ENCODE assay signal across 23 mouse cellular contexts in the genomic region with DNA sequence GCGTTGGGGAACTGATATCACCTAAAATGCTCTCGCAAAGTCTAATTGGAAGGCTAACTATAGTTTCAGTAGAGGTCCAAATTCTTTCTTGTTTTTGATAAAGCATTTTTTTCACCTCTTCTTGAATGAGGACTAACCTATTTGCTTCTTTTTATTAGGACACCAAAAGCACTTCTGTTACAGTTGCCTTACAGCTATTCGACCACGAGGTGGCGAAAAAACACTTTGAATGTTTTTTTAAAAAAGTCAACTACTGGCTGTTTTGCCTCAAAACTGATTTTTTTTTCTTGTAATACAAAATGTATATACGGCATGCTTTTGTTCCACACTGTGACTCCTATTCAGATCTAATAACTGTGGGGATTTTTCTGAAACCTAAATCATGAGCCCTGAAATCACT. TPM values are rescaled to one million over a fixed set of nuclear protein-coding genes. Genes with fewer than 3 reads are reported as not detected.
A peak's percentile ranks its signal among the peaks of the same experiment; 100 is the strongest.
DNase-seq lines count a peak whose midpoint lies in the region; ATAC-seq and TF ChIP-seq lines count a peak whose summit lies in the region.
"Not testable (repeated sequence)": the region's sequence is repeated elsewhere in the genome, so short reads cannot be mapped to it uniquely, and the experiment has no call there.
"Had no signal": no experiment of that assay in that cellular context is flagged by ENCODE, and none has a peak within 500 bp of the region (broad histone marks: within the 10 kb centered on the region; RNA-seq: fewer than 3 reads in every experiment).

No protein-coding gene starts in this region.

- H3K4me2 ChIP-seq in intestine, postnatal 0 days (replicated peaks; ENCODE audit: low read depth); liver, postnatal 0 days (ENCODE audit: low read depth, low read length); stomach, postnatal 0 days (replicated peaks; ENCODE audit: low read depth): not testable (repeated sequence)

- H3K4me3 ChIP-seq in E14TG2a.4 (replicated peaks; ENCODE audit: low read length); gastrocnemius, adult 2 months; intestine, postnatal 0 days (ENCODE audit: low read depth, low read length); left cerebral cortex, adult 2 months; liver, postnatal 0 days (ENCODE audit: low read depth, low read length); stomach, postnatal 0 days (ENCODE audit: low read depth, low read length): not testable (repeated sequence)

- DNase-seq in brain, embryonic 14.5 days (ENCODE audit: low read depth): peak; percentile 20
- not testable (repeated sequence) for DNase-seq in gastrocnemius, adult 2 months; left cerebral cortex, adult 2 months (ENCODE audit: extremely low spot score in 1 of 2, low spot score in 2 of 2); liver, postnatal 0 days; stomach, postnatal 0 days (ENCODE audit: low spot score)

- H3K36me3 ChIP-seq in E14TG2a.4 (ENCODE audit: insufficient read depth, low read length); intestine, postnatal 0 days (ENCODE audit: control insufficient read depth, insufficient read depth); liver, postnatal 0 days (replicated peaks; ENCODE audit: insufficient read depth, low read length); stomach, postnatal 0 days (ENCODE audit: control insufficient read depth, insufficient read depth, low read length): not testable (repeated sequence)

- 0 out of 2 replicates have a peak, but pooled peaks have one; percentile 4 for TF ChIP-seq CTCF in E14TG2a.4 (conservative IDR thresholded peaks at IDR 0.05; ENCODE audit: low read length)
- not testable (repeated sequence) for TF ChIP-seq CTCF in brain, embryonic 14.5 days (IDR thresholded peaks at IDR 0.05; ENCODE audit: borderline replicate concordance, extremely low read depth, insufficient read depth, insufficient read length)
- peak; percentile 29; the same call in 1 of the 2 replicates for TF ChIP-seq CTCF in gastrocnemius, adult 2 months (IDR thresholded peaks at IDR 0.05)
- TF ChIP-seq CTCF in intestine, postnatal 0 days (IDR thresholded peaks at IDR 0.05; ENCODE audit: low read depth): peak; percentile 47
- TF ChIP-seq CTCF in left cerebral cortex, adult 2 months (IDR thresholded peaks at IDR 0.05): peak; percentile 31
- peak; percentile 22; the same call in 1 of the 2 replicates for TF ChIP-seq CTCF in liver, postnatal 0 days (IDR thresholded peaks at IDR 0.05; ENCODE audit: low read depth)
- peak; percentile 54 for TF ChIP-seq CTCF in stomach, postnatal 0 days (IDR thresholded peaks at IDR 0.05; ENCODE audit: low read depth)

- intact Hi-C loops in gastrocnemius, adult 2 months (cut with DNase I); left cerebral cortex, adult 2 months (cut with DNase I): not testable (repeated sequence)

- not testable (repeated sequence) for ATAC-seq in intestine, postnatal 0 days; liver, postnatal 0 days; stomach, postnatal 0 days (ENCODE audit: low FRiP score, low TSS enrichment)

- H3K9me3 ChIP-seq in E14TG2a.4 (ENCODE audit: low read length); intestine, postnatal 0 days (ENCODE audit: control insufficient read depth); liver, postnatal 0 days (ENCODE audit: low read length); stomach, postnatal 0 days (ENCODE audit: control insufficient read depth, low read length): not testable (repeated sequence)

- not testable (repeated sequence) for TF ChIP-seq EP300 in liver, postnatal 0 days (IDR thresholded peaks at IDR 0.05; ENCODE audit: low read depth); stomach, postnatal 0 days (optimal IDR thresholded peaks at IDR 0.05)

- TF ChIP-seq POLR2A in brain, embryonic 14.5 days (IDR thresholded peaks at IDR 0.05; ENCODE audit: borderline replicate concordance, extremely low read depth, insufficient read depth, insufficient read length, poor library complexity, severe bottlenecking): not testable (repeated sequence)

- not testable (repeated sequence) for H3K9ac ChIP-seq in intestine, postnatal 0 days (ENCODE audit: low read depth, low read length); liver, postnatal 0 days (replicated peaks); stomach, postnatal 0 days (ENCODE audit: low read length)

- not testable (repeated sequence) for H3K4me1 ChIP-seq in E14TG2a.4 (replicated peaks; ENCODE audit: low read depth, low read length); intestine, postnatal 0 days (replicated peaks; ENCODE audit: control insufficient read depth, insufficient read depth, low read length); liver, postnatal 0 days (ENCODE audit: insufficient read depth); stomach, postnatal 0 days (replicated peaks; ENCODE audit: control insufficient read depth, insufficient read depth)

- WGBS in intestine, postnatal 0 days: 55% methylated on average over 6 of the region's 6 CpGs
- 55% methylated on average over 6 of the region's 6 CpGs for WGBS in liver, postnatal 0 days (ENCODE audit: insufficient replicate concordance)
- WGBS in stomach, postnatal 0 days: 54% methylated on average over 6 of the region's 6 CpGs

- H3K27me3 ChIP-seq in E14TG2a.4 (ENCODE audit: insufficient read depth, low read length); intestine, postnatal 0 days (replicated peaks; ENCODE audit: control insufficient read depth, insufficient read depth, low read length); liver, postnatal 0 days (ENCODE audit: insufficient read depth, low read length); stomach, postnatal 0 days (ENCODE audit: control insufficient read depth, insufficient read depth, low read length): not testable (repeated sequence)

- H3K27ac ChIP-seq in gastrocnemius, adult 2 months; intestine, postnatal 0 days (ENCODE audit: low read depth, low read length); left cerebral cortex, adult 2 months; liver, postnatal 0 days (ENCODE audit: low read depth); stomach, postnatal 0 days (replicated peaks): not testable (repeated sequence)

RNA-seq across cellular contexts. Expression of gene Gm21149, which starts 8.6 kb away (rescaled TPM):
- polyA plus RNA-seq in brain, embryonic 14.5 days (2012; rRNA removed): not detected in 2 replicates
- not detected for total RNA-seq in gastrocnemius, adult 2 months (2021)
- polyA plus RNA-seq in intestine, postnatal 0 days (2015; fragmentation: Nextera tagmentation; extraction: Ambion mirVana): not detected in 2 replicates
- not detected for total RNA-seq in left cerebral cortex, adult 2 months (2021)
- polyA plus RNA-seq in liver, postnatal 0 days (2015; fragmentation: Nextera tagmentation; extraction: Ambion mirVana): not detected in 2 replicates
- 0.29 TPM in 1 of 2 replicates, not detected in the other for polyA plus RNA-seq in stomach, postnatal 0 days (2015; fragmentation: Nextera tagmentation; extraction: Ambion mirVana)
- total RNA-seq: adrenal gland, postnatal 10 days; gastrocnemius, postnatal 14 days; granulocyte monocyte progenitor cell, adult 5-6 weeks; heart, postnatal 36 days; layer of hippocampus, postnatal 36 days; left cerebral cortex, postnatal 10 days; neutrophil, adult 5-6 weeks had no signal
- polyA plus RNA-seq: embryonic facial prominence, embryonic 10.5 days; forebrain, embryonic 12.5 days; hindbrain, embryonic 12.5 days; kidney, embryonic 14.5 days; limb, embryonic 12.5 days; liver, embryonic 12.5 days; midbrain, embryonic 15.5 days; neural tube, embryonic 11.5 days; stomach, embryonic 15.5 days had no signal
